Mouse (Mus musculus) MEL (cell line): ENCODE measurements at regions not wholly inside any gene's neighbourhood (a gene's known extent, or its start where the extent isn't known, plus 50 kb on each side); places are given as distances from the start of the nearest gene placed in this dataset.

Experiments
- DNase-seq: peaks from one replicate; pipeline ENCODE4 v3.0.0; 2011; ENCODE audit warnings: low read depth, low spot score
- H3K27ac ChIP-seq: 2 replicates; pipeline ENCODE4 v1.5.1; 2012; ENCODE audit warnings: low read depth, mild to moderate bottlenecking, control low read depth, low read length, moderate library complexity; ENCODE audit not compliant: control insufficient read depth
- H3K27me3 ChIP-seq, 2 experiments: fragments of 150-350 bp in 1 of 2; sonication (generic) in 1 of 2; 2 replicates each; pipeline ENCODE4 v1.6.1; 2012; ENCODE audit warnings: low read length in 2 of 2, mild to moderate bottlenecking in 2 of 2, improper control_type of control experiment in 1 of 2, moderate library complexity in 1 of 2; ENCODE audit not compliant: insufficient read depth in 2 of 2, control insufficient read depth in 1 of 2
- H3K36me3 ChIP-seq, 2 experiments: 2 replicates each; pipeline ENCODE4 v1.6.1; 2012 to 2014; ENCODE audit warnings: low read length in 2 of 2, improper control_type of control experiment in 1 of 2, inconsistent platforms in 1 of 2, mild to moderate bottlenecking in 1 of 2; ENCODE audit not compliant: insufficient read depth in 2 of 2, control insufficient read depth in 1 of 2
- H3K4me1 ChIP-seq, 2 experiments: fragments of 150-350 bp in 1 of 2; sonication (generic) in 1 of 2; 2 replicates each; pipeline ENCODE4 v1.6.1; 2012; ENCODE audit warnings: low read length in 2 of 2, improper control_type of control experiment in 1 of 2, mild to moderate bottlenecking in 1 of 2; ENCODE audit not compliant: insufficient read depth in 2 of 2, control insufficient read depth in 1 of 2
- H3K4me3 ChIP-seq, 2 experiments: fragments of 150-350 bp in 1 of 2; sonication (generic) in 1 of 2; 2 replicates each; pipeline ENCODE4 v1.5.1; 2012; ENCODE audit warnings: low read depth in 2 of 2, low read length in 2 of 2, mild to moderate bottlenecking in 2 of 2, moderate library complexity in 2 of 2, control low read depth in 1 of 2, improper control_type of control experiment in 1 of 2; ENCODE audit not compliant: control insufficient read depth in 1 of 2, insufficient read depth in 1 of 2
- H3K79me2 ChIP-seq: 2 replicates; pipeline ENCODE4 v1.6.1; 2012; ENCODE audit warnings: mild to moderate bottlenecking, low read length, moderate library complexity; ENCODE audit not compliant: control insufficient read depth, poor library complexity, insufficient read depth
- H3K9ac ChIP-seq: 2 replicates; pipeline ENCODE4 v1.6.1; 2012; ENCODE audit warnings: low read depth, mild to moderate bottlenecking, control low read depth, low read length, moderate library complexity; ENCODE audit not compliant: control insufficient read depth, poor library complexity, severe bottlenecking
- H3K9me3 ChIP-seq: fragments of 150-350 bp; sonication (generic); replicated peaks from 2 replicates; pipeline ENCODE4 v1.6.1; 2012; ENCODE audit warnings: mild to moderate bottlenecking, low read length, improper control_type of control experiment, moderate library complexity; ENCODE audit not compliant: insufficient read depth
- CHD2 ChIP-seq: IDR thresholded peaks from 2 replicates; pipeline ENCODE4 v1.6.1; 2011; ENCODE audit warnings: low read length, improper control_type of control experiment
- CTCF ChIP-seq, 3 experiments: IDR thresholded peaks in 2 of 3; conservative IDR thresholded peaks in 1 of 3; 2 replicates each; pipeline ENCODE4 v1.5.1; 2011 to 2012; ENCODE audit warnings: low read length in 3 of 3, low read depth in 2 of 3, mild to moderate bottlenecking in 2 of 3, improper control_type of control experiment in 1 of 3, inconsistent platforms in 1 of 3, mixed read lengths in 1 of 3, moderate library complexity in 1 of 3; ENCODE audit not compliant: control insufficient read depth in 1 of 3, insufficient read depth in 1 of 3, poor library complexity in 1 of 3, severe bottlenecking in 1 of 3
- E2F4 ChIP-seq: IDR thresholded peaks from 2 replicates; pipeline ENCODE4 v1.6.1; 2011; ENCODE audit warnings: low read depth, low read length, improper control_type of control experiment, borderline replicate concordance
- ELF1 ChIP-seq: IDR thresholded peaks from 2 replicates; pipeline ENCODE4 v1.6.1; 2014; ENCODE audit warnings: low read depth, mild to moderate bottlenecking, inconsistent platforms, low read length, improper control_type of control experiment, moderate library complexity
- GABPA ChIP-seq: IDR thresholded peaks from 2 replicates; pipeline ENCODE4 v1.6.1; 2012; ENCODE audit warnings: low read depth, mild to moderate bottlenecking, inconsistent platforms, low read length, improper control_type of control experiment, moderate library complexity
- KAT2A ChIP-seq: conservative IDR thresholded peaks from 2 replicates; pipeline ENCODE4 v1.6.1; 2012; ENCODE audit warnings: low read depth, low read length, improper control_type of control experiment, inconsistent platforms
- MAFK ChIP-seq: IDR thresholded peaks from 2 replicates; pipeline ENCODE4 v1.6.1; 2011; ENCODE audit warnings: low read depth, mild to moderate bottlenecking, low read length, improper control_type of control experiment, borderline replicate concordance
- MAX ChIP-seq: IDR thresholded peaks from 2 replicates; pipeline ENCODE4 v1.6.1; 2011; ENCODE audit warnings: low read length, improper control_type of control experiment
- MXI1 ChIP-seq: IDR thresholded peaks from 2 replicates; pipeline ENCODE4 v1.6.1; 2011; ENCODE audit warnings: mild to moderate bottlenecking, low read depth, low read length, improper control_type of control experiment
- MYC ChIP-seq: IDR thresholded peaks from 2 replicates; pipeline ENCODE4 v1.6.1; 2011; ENCODE audit warnings: low read depth, mild to moderate bottlenecking, low read length, improper control_type of control experiment, moderate library complexity
- NRF1 ChIP-seq: IDR thresholded peaks from 2 replicates; pipeline ENCODE4 v1.6.1; 2014; ENCODE audit warnings: low read depth, mild to moderate bottlenecking, inconsistent platforms, low read length, improper control_type of control experiment, moderate library complexity; ENCODE audit not compliant: poor library complexity, insufficient read depth, severe bottlenecking
- RCOR1 ChIP-seq: IDR thresholded peaks from 2 replicates; pipeline ENCODE4 v1.6.1; 2012; ENCODE audit warnings: low read depth, mild to moderate bottlenecking, inconsistent platforms, low read length, improper control_type of control experiment
- SIN3A ChIP-seq: IDR thresholded peaks from 2 replicates; pipeline ENCODE4 v1.6.1; 2012; ENCODE audit warnings: low read length, improper control_type of control experiment, inconsistent platforms
- SMC3 ChIP-seq: IDR thresholded peaks from 2 replicates; pipeline ENCODE4 v1.6.1; 2011; ENCODE audit warnings: low read depth, low read length, improper control_type of control experiment
- TBP ChIP-seq: IDR thresholded peaks from 2 replicates; pipeline ENCODE4 v1.8.0; 2011; ENCODE audit warnings: low read depth, low read length, improper control_type of control experiment
- TCF12 ChIP-seq: IDR thresholded peaks from 2 replicates; pipeline ENCODE4 v1.6.1; 2014; ENCODE audit warnings: low read depth, mild to moderate bottlenecking, inconsistent platforms, low read length, improper control_type of control experiment, moderate library complexity
- UBTF ChIP-seq: IDR thresholded peaks from 2 replicates; pipeline ENCODE4 v1.6.1; 2012; ENCODE audit warnings: low read depth, mild to moderate bottlenecking, inconsistent platforms, low read length, improper control_type of control experiment, moderate library complexity, borderline replicate concordance; ENCODE audit not compliant: insufficient read depth
- USF2 ChIP-seq, 2 experiments: IDR thresholded peaks; 2 replicates each; pipeline ENCODE4 v1.6.1; 2011 to 2012; ENCODE audit warnings: improper control_type of control experiment in 2 of 2, low read length in 2 of 2, borderline replicate concordance in 1 of 2, inconsistent platforms in 1 of 2, low read depth in 1 of 2, mild to moderate bottlenecking in 1 of 2; ENCODE audit not compliant: insufficient read depth in 1 of 2
- ZC3H11A ChIP-seq: IDR thresholded peaks from 2 replicates; pipeline ENCODE4 v1.6.1; 2012; ENCODE audit warnings: low read depth, mild to moderate bottlenecking, inconsistent platforms, low read length, improper control_type of control experiment
- ZMIZ1 ChIP-seq: IDR thresholded peaks from 2 replicates; pipeline ENCODE4 v1.6.1; 2012; ENCODE audit warnings: low read depth, mild to moderate bottlenecking, inconsistent platforms, low read length, improper control_type of control experiment, moderate library complexity
- ZNF384 ChIP-seq: IDR thresholded peaks from 2 replicates; pipeline ENCODE4 v1.6.1; 2012; ENCODE audit warnings: low read depth, mild to moderate bottlenecking, inconsistent platforms, low read length, improper control_type of control experiment

DNA sequence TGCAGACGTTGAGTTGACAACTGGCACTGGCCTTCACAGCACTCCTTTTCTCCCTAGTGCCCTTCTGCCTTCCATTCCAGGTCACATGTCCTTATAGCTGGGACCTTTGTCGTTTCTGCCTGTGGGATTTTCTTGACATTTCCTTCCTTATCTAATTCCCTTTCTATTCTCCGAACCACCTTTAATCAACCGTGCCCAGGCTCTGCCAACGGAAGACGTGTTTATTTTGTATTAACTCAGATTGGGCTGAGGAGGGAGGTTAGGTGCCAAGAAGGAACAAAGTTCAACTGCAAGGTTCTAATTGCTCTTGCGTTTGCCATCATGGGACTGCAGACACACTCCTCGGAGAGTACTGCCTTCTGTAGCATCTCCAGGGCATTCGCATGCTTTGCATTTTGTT is 146.7 kb downstream of the Gm19410 start:
- no peaks in the 10 kb centered on the region for H3K4me1 ChIP-seq
- TF ChIP-seq ZNF384 (no peak), E2F4 (no peak), UBTF (no peak), CHD2 (no peak), MAFK (no peak), KAT2A (no peak)
- DNase-seq, result no peak

DNA sequence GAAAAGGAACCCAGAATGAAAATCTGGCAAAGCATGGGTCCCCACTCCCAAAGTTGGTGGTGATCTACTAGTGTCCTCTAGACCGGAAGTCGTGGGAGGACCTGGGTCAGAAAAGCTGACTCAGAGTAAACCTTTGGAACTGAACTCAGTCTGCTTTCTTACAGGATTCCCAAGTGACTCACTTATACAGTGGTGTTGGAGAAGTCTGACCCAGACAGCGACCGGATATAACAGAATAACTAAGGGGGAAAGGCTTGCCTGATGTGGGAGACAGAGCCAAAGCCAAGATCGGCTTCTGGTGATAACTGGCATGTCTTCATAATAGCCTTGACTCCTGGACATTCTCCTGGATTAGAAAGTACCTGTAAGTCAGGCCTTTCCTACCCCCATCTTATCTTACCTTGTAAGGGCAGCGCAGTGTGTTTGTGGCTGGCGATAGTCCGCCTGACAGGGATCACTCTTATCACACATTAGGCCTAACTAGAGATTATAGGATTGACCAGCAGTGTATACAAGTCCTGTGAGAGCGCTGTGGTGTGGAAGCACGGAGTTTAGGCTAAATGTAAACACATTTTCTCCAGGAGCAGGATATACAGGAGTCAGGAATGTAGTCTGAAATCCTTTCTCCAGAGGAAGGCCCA is 150.4 kb downstream of the Gm19410 start:
- TF ChIP-seq TBP, result no peak
- no peak for TF ChIP-seq ELF1
- no peak for TF ChIP-seq GABPA
- TF ChIP-seq CHD2, result no peak
- no peak for TF ChIP-seq RCOR1
- TF ChIP-seq ZNF384, result no peak
- TF ChIP-seq ZC3H11A, result no peak
- TF ChIP-seq TCF12, result no peak
- no peak for TF ChIP-seq ZMIZ1
- no peak for TF ChIP-seq USF2 (IDR thresholded peaks at IDR 0.05; ENCODE audit: borderline replicate concordance in 1 of 2, insufficient read depth in 1 of 2, low read depth in 1 of 2, low read length in 2 of 2)
- TF ChIP-seq E2F4, result no peak
- no peak for TF ChIP-seq SIN3A
- no peak for TF ChIP-seq KAT2A
- no peak for TF ChIP-seq MYC
- no peak for TF ChIP-seq NRF1
- no peak for TF ChIP-seq MXI1
- no peak for TF ChIP-seq MAX
- TF ChIP-seq MAFK, result no peak
- no peak for TF ChIP-seq SMC3
- no peak for TF ChIP-seq CTCF (IDR thresholded peaks at IDR 0.05 in 2 of 3, conservative IDR thresholded peaks at IDR 0.05 in 1 of 3; ENCODE audit: control insufficient read depth in 1 of 3, insufficient read depth in 1 of 3, low read depth in 2 of 3, low read length in 3 of 3, poor library complexity in 1 of 3, severe bottlenecking in 1 of 3)
- no peaks in the 10 kb centered on the region for H3K27me3 ChIP-seq
- no peak for DNase-seq
- no peaks in the 10 kb centered on the region for H3K4me1 ChIP-seq
- H3K9ac ChIP-seq, result no peak overlapping the region
- H3K27ac ChIP-seq, result no peak overlapping the region
- no peaks in the 10 kb centered on the region for H3K79me2 ChIP-seq
- H3K4me3 ChIP-seq, result no peak overlapping the region
- H3K36me3 ChIP-seq, result no peaks in the 10 kb centered on the region
- H3K9me3 ChIP-seq, result no peaks in the 10 kb centered on the region

More for the DNA sequence above, 146.7 kb downstream of the Gm19410 start:
- H3K9ac ChIP-seq, result no peak overlapping the region
- H3K36me3 ChIP-seq, result no peaks in the 10 kb centered on the region
- H3K27ac ChIP-seq, result no peak overlapping the region
- H3K4me3 ChIP-seq, result no peak overlapping the region
- H3K79me2 ChIP-seq, result no peaks in the 10 kb centered on the region
- no peaks in the 10 kb centered on the region for H3K9me3 ChIP-seq
- H3K27me3 ChIP-seq, result no peaks in the 10 kb centered on the region
